Mouse (Mus musculus): Measurements from ENCODE around the gene Dctn1.

- TF ChIP-seq CTCF (IDR thresholded peaks at IDR 0.05; ENCODE audit: control insufficient read depth, insufficient read depth, insufficient read length) (no peak), MYOG (IDR thresholded peaks at IDR 0.05; ENCODE audit: control insufficient read depth, extremely low read depth, insufficient read length) (no peak)
These were observed 604 bp upstream of the Dctn1 start for GRCm38 (mm10) chr6:83165026-83165606.
